Mouse (Mus musculus) stomach, postnatal 0 days (tissue): ENCODE data around the gene Slc35e2.

ENCODE experiments used
- CTCF ChIP-seq: IDR thresholded peaks from 2 replicates; pipeline ENCODE4 v1.5.1; 2016; ENCODE audit warnings: antibody characterized with exemption, low read depth, mild to moderate bottlenecking, moderate library complexity
- EP300 ChIP-seq: optimal IDR thresholded peaks from 2 replicates; pipeline ENCODE3; 2016; ENCODE audit warnings: antibody characterized with exemption

DNA sequence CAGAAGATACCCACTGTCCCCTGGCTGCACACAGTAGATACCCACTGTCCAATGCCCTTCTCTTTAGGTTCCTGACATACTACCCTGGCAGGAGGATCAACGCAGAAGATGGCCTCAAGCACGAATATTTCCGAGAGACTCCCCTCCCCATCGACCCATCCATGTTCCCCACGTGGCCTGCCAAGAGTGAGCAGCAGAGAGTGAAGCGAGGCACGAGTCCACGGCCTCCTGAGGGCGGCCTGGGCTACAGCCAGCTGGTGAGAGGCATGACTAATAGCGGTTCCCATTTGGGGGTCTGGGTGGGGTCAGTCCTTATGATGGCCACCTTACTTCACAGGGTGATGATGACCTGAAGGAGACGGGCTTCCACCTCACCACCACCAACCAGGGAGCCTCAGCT lies 48.1 kb downstream of the Slc35e2 start:
- TF ChIP-seq EP300 (no peak), CTCF (no peak)
